Mouse (Mus musculus) natural killer cell, adult 2 months (primary cell): ENCODE results near the gene Ipcef1.

Experiments
- DNase-seq, 2 experiments: peaks; one replicate each; pipeline ENCODE4 v3.0.0; 2022; ENCODE audit warnings: low spot score in 2 of 2

The Ipcef1 gene

DNA sequence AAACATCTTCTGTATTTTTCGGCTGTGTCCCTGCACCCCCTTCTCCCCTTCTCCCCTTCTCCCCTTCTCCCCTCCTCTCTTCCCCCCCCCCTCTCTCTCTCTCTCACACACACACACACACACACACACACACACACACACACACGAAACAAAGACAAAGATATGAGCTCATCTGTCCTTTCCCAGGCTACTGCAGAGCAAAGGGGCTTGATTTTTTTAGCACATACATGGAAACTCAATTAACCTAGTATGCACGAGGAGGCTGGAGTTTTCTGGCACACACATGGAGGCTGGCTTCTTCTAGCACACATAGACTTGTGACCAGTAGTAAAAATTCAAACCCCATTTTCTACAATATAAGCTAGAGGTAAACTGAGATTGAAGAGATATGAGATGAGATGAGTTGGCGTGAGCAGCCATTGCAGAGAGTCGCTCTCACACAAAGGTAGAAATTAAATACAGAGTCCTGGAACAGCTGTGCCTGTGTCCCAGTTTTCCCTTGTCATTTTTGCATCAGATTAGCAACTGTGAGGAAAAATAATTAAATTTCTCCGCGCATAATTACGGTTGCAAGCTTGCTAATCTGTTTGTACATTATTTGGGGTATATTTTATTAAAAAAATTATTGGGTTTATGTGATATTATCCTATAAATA, 84.6 kb downstream of the Ipcef1 start:
- DNase-seq, result no peak

DNA sequence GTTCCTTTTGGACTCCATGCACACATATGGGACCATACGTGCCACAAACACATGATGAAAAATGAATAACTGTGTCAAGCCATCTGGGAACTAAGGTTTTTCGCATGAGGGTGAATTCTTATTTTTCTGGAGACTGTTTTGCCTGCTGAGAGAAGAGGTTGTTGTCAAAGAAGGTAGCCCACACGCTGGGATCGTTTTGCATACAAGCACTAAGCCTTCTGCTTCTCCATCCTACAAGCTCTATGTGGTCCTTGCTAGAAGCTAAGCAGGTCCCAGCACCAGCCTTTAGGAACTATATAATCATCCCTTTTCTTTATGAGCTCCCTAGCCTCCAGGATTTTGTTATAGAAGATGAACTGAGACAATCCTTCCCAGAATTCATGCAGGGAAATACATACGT, 93.5 kb downstream of the Ipcef1 start:
- DNase-seq, result no peak

DNA sequence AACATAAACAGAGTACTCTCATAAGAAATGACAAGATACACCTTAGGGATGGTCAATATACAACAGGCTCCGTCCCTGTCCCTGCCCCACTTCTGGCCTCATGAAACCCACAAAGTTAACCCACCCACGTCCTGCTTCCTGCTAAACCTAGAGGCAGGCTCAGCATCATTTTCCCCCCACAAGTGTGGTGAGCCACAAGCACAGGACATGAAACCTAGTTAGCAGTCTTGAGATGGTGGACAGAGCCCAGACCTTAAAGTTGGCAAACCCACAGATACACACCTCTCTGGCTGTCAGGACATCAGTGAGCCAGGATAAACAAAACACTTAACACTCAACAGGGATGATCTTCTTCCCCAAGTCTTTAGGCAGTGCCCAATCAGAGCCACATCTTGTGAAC, 95.9 kb downstream of the Ipcef1 start:
- DNase-seq, result peak; percentile 57 to 77

DNA sequence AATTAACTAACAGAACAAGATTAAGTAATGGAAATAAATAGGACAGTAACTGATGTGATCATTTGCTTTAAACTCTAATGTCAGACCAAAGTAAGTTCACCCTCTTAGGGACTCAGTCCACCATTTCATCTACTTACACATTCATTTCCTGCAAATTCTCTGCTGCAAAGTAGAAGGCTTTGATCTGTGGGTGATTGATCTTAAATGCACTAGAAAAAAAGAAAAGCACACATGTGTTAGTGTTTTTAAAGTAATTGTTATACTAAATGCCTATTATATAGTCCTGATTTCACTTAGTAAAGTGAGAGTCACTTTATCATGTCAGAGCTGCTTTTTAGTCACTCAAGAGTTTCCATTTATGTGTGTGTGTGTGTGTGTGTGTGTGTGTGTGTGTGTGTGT, 97.7 kb downstream of the Ipcef1 start:
- no peak for DNase-seq

DNA sequence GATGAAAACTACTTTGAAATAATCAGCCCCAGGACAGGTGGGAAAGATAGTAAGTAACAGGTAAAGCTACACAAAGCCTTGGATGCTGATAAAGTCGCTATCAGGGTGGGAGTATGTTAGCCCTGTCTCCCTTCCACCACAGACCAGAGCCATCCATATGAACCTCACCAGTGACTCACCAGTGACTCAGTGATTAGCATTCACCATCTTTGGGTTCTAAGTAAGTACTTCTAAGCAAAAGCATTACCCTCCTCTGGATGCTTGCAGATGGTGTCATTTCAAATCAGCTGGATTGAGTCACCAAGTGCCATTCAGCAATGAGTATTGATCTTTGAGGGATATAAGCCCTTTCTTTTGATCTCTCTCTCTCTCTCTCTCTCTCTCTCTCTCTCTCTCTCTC, 99.2 kb downstream of the Ipcef1 start:
- DNase-seq, result no peak

DNA sequence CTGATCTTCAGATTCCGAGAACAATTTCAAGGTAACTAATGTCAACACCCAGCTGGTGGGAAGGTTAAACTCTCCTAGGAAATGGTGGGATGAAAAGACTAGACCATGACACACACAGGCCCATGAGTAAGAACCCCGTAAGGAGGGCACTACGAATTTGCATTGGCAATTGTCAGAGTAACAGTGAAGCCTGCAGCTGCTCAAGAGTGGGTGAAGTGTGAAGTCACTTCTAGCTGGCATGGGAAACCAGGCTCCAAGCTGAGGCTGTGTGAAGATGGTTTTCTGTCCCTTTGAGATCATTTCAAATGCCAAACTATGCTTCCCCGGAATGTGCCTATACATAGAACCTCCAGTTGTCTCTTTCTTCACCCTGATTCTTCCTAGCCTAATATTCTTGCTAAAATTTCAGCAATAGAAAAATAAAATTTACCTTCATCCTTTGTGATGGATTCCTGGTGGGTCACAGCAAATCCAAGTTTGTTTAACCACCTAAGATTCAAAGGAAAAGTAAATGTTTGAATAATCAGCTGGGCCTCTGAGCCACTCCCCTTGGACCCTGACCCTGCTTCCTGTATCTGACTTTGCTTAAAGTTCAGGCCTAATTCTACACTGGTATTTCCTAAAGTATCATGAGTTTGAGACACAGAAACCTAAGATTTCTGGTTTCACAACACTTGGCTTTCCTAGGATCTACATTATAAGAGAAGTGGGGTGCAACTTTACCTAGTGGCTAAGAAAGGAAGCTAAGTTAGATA, 115.4 kb downstream of the Ipcef1 start:
- no peak for DNase-seq

DNA sequence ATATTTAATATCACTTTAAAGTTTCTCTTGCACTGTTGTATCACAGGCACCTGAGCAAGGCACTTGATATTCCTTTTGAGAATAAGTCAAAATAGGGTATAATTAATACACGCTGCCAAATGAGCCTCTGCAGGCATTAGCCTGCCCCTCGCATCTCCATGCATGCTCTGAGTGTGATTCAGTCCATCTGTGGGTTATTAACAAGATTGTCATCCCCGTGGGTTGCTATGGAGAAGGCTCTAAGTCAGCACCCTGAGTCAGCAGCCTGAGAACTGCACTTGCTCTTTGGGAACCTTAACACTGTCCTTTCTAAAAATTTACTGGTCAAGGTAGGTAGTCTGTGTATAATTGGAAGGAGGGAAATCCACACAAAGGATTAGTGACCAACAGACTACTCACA, 117.5 kb downstream of the Ipcef1 start:
- no peak for DNase-seq

DNA sequence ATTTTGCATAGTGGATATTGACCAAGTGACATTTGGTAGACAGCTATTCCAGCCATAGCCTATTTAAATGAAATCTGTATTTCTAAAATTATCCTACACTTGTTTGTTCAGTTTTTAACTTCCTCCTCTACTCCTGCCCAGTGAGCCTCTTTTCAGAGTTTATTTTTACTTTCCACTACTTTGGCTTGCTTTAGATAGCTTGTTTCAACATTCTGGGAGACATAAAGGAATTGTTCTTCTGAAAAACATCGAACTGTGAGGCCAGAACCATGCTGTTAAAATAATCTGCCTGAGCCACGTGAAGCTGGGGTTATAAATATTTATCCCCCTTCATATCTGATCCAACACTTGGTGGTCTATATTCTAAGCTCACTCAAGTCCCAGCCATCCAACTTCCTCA, 121.4 kb downstream of the Ipcef1 start:
- no peak for DNase-seq

DNA sequence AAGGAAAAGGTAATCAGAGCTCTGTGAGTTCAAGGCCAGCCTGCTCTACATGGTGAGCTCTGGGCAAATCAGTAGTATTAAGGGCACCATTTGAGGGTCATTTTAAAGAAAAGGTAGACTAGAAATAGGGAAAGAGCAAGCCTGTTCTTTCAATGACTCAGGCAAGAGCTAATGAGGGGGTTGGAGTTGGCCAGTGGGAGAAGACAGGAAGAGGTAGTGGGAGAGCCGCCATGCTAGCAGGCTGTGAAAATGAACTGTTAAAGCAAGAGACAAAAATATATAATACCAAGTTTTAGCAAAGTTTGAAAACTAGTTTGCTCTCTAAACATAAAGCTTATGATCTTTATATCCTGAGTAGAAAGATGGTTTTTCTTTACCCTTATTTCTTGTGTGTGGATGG, 121.9 kb downstream of the Ipcef1 start:
- no peak for DNase-seq

DNA sequence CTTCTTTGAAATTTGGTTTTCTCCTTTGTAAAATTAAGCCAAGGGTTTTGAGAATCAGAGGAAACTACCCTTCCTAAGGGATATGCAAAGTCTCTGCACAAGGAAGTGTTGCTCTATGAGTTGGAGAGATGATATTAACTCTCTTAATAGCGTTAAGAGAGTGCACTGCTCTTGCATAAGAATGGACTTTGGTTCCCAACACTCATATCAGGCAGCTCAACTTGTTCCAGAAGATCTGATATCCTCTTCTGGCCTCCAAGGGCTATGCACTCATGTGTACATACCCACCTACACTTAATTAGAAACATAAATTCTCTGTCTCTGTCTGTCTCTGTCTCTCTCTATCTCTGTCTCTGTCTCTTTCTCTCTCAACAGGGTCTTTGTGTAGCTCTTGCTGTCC, 123.4 kb downstream of the Ipcef1 start:
- no peak for DNase-seq

DNA sequence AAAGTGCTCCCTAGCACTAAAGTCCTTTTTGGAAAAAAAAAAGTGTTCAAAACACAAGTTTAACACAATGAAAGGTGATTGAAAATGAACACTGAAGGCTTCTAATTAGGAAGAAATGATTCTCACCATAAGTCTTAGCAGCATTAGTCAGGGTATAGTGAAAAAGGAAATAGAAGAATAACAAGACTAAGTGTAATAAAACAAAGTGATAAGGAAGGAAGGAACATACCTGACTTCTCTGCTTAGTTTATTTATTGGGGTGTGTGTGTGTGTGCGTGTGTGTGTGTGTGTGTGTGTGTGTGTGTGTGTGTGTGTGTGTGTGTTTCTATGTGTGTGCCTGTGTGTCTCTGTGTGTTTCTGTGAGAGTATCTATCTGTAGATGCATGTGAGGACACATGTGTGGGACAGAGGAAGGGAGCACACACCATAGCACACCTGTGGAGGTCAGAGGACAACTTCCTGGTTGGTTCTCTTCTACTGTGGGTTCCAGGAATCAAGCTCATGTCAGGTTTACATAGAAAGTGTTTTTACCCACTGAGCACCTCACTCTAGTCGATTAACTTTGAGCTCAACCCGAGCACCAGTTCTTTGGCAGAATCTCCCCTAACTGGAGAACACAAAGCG, 124.6 kb downstream of the Ipcef1 start:
- DNase-seq, result no peak

DNA sequence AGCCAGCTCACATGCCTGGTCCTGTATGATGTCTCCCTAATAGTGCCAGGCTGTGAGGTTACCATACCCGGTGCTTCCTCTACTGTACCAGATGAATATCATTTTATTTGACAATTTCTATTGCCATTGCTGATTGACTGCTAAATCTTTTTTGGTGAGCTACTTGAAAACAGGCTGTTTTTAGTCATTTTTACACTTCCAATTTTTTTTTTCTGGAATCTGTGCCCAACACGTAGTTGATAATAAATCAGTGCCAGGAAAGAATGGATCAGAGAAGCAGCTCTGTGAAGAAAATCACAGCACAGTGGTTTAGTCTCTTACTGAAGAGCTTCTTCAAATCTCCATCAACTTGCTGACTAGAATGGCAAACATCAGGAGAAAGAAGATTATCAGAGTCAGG, 125.6 kb downstream of the Ipcef1 start:
- DNase-seq, result no peak

DNA sequence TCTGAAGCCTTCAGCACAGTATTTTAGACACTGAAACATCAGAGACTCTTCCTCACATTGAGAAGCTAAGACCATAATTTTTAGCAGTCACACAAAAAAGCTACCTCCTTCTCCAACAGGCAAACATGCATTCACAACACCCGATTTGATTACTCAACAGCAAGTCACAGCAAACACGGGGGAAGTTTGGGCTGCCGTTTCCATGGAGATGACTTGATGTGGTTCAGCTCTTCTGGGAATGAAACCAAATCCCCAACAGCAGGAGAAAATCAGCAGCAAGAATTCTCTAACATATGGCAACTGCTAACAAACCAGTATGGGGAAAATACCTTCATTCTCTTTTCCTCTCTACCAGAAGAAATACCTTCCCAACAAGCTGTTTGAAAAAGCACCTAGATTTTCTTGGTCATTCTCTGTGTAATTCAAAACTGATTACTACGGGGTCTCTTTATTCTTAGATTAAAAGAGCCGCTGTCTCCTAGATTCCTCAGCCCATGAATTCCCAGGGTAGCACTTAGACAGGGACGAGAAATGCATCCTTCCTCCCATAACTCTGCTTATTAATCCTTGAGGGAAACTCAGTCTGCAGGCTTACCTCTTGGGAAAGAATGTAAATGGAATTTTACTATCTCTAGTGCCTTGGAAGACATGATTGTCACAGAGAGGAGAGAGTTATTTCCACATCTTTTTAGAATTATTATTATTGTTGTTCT, 135.6 kb downstream of the Ipcef1 start:
- DNase-seq, result no peak

DNA sequence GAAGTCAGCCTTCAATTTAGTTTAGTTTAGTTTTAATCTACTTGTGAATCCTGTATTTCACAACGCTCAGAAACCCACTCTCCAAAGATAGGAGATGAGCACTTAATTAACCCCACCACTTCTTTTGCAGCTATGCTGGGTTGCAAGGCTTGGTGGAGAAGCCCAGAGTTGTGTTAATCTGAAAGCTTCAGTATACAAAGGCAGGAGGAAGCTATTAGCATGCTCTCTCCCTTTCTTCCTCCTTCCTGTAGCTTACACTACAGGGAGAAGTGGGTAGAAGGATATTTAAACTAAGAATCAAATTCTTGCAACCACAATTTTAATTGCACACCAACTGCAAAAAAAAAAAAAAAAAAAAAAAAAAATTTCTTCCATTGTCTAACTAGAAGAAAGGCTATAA, 136.3 kb downstream of the Ipcef1 start:
- DNase-seq, result no peak

DNA sequence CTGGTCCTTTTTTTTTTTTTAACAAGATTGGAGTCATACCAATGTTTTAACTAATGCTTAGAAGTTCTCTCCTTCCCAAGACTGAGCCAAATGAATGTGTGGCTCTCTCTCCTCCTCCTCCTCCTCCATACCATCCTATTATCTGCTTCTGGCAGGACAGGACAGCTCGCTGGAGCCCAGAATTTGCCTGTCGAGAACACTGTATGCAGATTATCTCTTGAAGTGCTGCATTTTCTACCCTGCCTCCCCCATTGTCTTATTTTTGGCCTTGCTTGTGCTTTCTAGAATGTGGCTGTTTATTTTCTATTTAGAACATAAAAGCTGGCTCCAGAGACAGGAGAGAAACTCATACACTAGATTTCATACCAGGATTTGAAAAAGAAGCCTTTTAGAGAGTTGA, 142.5 kb downstream of the Ipcef1 start:
- no peak for DNase-seq

DNA sequence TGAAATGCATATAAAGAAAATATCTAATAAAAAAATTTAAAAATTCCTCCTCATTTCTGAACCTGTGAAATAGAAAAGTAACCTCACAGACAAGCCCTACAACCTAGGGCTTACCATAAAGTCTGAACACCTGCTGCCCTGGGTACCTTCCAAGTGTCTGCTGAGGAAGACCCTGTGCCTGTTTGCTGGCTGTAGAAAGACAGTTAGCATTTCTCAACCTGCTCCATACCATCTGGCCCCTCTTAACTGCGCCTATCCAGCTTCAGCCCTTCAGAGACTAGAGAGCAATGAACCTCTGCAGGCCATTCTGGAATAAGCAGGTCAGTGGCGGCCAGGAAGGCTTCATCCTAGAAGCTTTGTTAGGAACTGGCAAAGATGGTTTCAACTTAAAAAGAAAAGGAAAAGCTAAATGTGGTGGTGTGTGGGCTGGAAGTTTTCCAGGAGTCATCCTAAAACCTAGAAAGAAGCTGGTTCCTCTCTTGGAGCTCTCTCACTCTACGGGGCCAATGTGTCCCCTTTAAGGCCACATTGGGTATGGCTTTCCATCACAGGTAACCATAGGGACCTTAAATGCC, 150.4 kb downstream of the Ipcef1 start:
- DNase-seq, result no peak

DNA sequence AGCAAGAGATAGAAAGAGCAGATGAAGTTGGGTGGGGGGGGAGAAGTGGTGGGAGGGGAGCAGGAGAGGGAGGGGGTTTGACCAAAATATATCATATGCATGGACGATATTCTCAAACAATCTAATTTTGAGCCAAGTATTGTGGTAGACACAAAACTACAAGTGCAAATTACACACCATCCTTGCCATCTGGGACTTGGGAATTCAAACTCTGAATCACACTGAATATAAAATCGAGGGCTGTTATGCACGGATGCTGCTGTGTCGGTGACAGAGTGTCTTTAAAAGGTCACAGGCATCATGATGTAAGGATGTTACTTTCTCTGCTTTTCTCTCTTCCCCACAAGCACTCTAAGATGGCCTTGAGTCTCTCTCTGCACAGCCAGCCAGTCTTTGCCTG, 152.2 kb downstream of the Ipcef1 start:
- DNase-seq, result no peak

DNA sequence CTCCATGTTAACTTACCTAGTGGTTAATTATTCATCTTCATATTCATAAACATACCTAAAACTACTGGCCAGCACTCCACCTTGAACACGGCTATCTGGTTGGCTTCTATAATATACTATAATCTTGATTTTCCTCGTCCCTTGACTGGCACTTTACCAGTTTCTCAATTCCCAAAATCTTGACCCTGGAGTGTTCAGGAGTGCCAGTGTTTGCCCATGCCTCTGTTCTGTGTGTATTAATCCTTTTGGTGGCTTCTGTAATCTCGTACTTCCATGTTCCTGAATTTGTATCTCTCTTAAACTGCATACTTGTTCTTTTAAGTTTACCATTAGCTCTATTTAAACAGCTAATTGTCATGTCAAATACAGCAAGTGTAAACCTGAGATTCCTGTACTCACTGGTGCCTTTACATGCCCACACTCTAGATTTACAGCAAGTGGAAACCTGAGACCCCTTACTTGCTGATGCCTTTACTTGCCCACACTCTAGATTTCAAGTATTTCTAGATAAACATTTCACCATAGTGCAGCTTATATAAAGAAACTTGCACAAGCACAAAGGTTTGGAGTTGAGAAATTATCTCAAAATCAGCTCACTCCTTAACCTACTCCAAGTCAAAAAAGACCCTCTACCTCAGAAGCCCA, 155.5 kb downstream of the Ipcef1 start:
- no peak for DNase-seq

DNA sequence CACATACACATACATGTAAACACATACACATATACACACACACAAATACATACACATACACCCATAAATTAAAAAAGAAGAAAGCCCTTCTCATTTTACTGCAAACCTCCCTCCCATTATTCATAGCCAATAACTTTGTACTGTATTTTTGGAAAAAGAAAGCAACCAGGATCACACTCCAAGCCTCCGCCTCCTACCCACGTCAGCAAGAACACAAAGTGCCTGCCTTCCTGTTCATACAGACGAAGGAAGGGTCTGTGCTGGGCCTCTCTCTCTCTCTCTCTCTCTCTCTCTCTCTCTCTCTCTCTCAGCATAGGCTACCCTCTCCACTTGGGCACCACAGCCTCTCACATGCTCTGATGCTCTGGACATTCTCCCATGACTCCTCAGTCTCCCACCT, 156.5 kb downstream of the Ipcef1 start:
- DNase-seq, result no peak

DNA sequence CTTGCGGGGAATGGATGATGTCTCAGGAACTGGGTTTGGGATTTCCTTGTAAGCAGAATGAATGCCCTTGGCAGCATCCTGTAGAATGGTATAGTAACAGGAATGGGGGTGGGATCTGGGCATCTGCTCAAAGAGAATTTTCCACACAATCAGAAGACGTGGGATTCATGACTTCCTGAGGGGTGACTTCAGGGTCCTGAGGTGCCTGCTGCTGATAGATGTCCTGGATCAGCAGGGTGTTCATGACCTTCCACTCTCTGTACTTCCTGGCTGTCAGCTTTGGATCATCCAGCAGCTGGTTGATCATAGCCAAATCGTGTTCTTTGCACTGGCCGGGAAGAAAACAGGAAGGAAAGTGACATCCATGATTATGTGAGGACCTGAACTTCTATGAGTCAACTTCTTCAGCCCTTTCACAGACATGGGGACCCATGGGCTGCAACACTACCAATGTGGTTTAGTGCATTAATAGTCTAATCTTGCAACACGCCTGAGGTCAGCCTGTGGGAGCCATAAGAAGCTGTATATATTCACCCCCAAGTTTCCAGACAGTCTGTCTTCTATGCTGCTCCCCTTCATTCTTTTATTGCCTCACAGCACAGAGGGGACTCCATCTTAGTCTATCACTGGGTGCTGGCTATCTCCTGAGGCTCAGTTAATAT, 161.8 kb downstream of the Ipcef1 start:
- DNase-seq, result no peak

DNA sequence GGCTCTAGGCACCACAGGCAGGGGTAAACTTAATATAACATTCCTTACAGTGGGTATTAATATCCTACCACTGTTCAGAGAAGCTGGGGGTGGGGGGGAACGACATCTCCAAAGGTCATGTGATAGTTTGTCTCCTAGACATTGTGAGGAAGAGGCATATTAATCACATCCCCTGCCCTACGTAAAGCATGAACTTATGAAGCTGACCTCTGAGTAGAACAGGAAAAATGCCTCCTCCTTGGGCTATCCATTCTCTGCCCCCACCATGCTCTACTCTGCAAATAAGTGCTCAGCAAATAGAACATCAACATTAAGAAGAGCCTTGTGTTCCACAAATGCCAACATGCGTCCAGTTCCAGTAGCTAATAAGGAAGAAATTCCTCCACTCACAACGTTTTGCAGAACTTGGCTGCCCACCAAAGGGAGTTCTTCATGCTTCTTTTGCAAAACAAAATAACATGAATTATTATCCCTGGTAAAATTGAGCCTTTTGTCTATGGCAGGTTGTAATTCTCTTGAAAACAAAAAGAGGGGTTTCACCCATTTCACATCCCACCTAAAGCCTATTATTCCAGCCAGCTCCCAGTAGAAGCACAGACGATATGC, 162.5 kb downstream of the Ipcef1 start:
- no peak for DNase-seq
